Mouse (Mus musculus) urinary bladder, postnatal 36 days (tissue): ENCODE measurements around the gene Avl9.

Experiments
- DNase-seq, 2 experiments: peaks; one replicate each; pipeline ENCODE4 v3.0.0; 2022; ENCODE audit warnings: low spot score in 2 of 2, mixed read lengths in 1 of 2

The Avl9 gene

GRCm38 (mm10) chr6:56794834-56795233, 80.1 kb downstream of the Avl9 start:
- no peak for DNase-seq

GRCm38 (mm10) chr6:56796232-56796631, 81.5 kb downstream of the Avl9 start:
- no peak for DNase-seq

GRCm38 (mm10) chr6:56796668-56797141, 82.0 kb downstream of the Avl9 start:
- peak; percentile 7 to 26 for DNase-seq

- DNase-seq = peak; percentile 88 to 94
Observed at GRCm38 (mm10) chr6:56797311-56798151, 82.8 kb downstream of the Avl9 start, which contains the start of gene Kbtbd2. Gene Kbtbd2 (minus strand): TSS chr6:56797813.

GRCm38 (mm10) chr6:56798152-56798465, 83.4 kb downstream of the Avl9 start:
- no peak for DNase-seq

GRCm38 (mm10) chr6:56805026-56805425, 90.3 kb downstream of the Avl9 start:
- DNase-seq = no peak

GRCm38 (mm10) chr6:56806195-56806594, 91.5 kb downstream of the Avl9 start:
- no peak for DNase-seq

GRCm38 (mm10) chr6:56808656-56809055, 94.0 kb downstream of the Avl9 start:
- DNase-seq = peak; percentile 12 to 17
